Mouse (Mus musculus) brain, adult 2 months (tissue): Measurements from ENCODE around the gene Aktip.

Experiments
- DNase-seq: peaks from one replicate; pipeline ENCODE4 v3.0.0; 2011; ENCODE audit warnings: low read depth, low spot score

Aktip gene

GRCm38 (mm10) chr8:91190816-91191340 lies 8.9 kb downstream of the Aktip start:
- DNase-seq: peak; percentile 83

DNA sequence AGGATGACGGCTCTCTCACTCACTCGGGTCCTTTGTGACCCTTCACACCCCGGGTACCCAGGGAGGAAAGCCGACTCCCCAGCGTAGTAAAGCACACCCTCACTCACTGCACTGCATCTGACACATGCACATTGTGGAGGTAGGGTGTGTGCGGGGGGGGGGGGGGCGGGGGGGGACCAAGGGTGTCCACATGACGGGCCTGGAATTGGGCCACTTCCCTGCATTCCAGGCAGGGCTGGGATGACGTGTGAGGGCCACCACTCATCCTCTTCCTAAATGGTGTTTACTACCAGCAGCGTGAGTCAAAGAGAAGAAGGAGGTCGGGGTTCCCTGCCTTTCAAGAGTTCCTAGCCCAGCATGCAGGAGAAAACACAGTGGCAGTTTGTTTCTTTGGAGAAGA lies 11.6 kb downstream of the Aktip start:
- DNase-seq: no peak

- DNase-seq: peak; percentile 19
Observed at GRCm38 (mm10) chr8:91186372-91186771, 13.4 kb downstream of the Aktip start.

GRCm38 (mm10) chr8:91177708-91178107 lies 22.1 kb downstream of the Aktip start:
- no peak for DNase-seq

GRCm38 (mm10) chr8:91176176-91176575 lies 23.6 kb downstream of the Aktip start:
- DNase-seq: peak; percentile 11

DNA sequence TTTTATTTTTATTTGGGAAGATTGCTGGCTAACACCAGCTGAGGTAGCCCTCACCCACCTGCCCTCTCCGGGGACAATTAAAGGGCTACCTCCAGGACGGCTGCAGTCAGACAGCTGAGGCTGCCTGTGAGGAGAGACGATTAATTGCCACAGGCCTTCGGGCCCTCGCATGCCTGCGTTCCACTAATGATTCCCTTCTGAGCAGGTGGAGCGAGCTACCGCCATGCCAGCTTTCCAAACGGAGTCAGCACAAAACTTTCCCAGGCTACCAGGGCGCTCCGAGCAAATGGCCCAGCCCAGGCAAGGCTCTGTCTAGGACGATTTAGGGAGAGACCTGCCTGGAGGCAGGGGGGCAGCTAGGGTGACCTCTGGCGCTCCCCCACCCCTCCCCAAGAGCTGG lies 28.2 kb downstream of the Aktip start:
- DNase-seq: no peak

GRCm38 (mm10) chr8:91170914-91171313 lies 28.9 kb downstream of the Aktip start:
- DNase-seq: peak; percentile 36

GRCm38 (mm10) chr8:91170152-91170551 lies 29.6 kb downstream of the Aktip start:
- DNase-seq: no peak

- DNase-seq: peak; percentile 17
Observed at GRCm38 (mm10) chr8:91159959-91160800, 39.6 kb downstream of the Aktip start.

- no peak for DNase-seq
Observed at GRCm38 (mm10) chr8:91158617-91159016, 41.2 kb downstream of the Aktip start.

DNA sequence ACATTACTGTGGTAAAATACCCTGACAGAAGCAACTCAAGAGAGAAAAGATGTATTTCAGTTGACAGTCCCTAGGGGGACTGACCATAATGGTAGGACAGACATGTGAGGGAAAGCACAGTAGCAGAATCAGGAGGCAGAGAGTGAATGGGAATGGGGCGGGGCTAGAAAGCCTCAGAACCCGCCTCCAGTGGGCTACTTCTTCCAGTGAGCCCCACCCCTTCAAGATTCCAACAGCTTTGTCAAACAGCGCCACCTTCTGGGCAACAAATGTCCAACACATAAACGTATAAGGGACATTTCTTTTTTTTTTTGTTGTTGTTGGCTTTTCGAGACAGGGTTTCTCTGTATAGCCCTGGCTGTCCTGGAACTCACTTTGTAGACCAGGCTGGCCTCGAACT lies 45.2 kb downstream of the Aktip start:
- DNase-seq: no peak

DNA sequence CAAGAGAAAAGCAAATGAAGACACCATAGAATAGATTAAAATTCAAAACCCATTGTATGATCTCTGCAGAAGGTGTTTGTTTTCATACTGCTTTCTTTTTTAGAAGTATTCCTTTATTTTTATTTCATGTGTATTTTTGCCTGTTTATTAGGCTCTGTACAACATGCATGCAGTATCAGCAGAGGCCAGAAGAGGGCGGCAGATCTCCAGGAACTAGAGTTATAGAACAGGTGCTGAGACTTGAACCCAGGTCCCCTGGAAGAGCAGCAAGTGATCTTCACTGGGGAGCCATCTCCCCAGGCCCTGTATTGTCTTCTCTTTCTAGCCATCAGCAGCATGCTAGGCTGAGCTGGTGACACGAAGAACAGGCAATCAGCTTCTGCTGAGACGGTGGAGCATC lies 45.9 kb downstream of the Aktip start:
- DNase-seq: no peak

- DNase-seq: no peak
Observed at GRCm38 (mm10) chr8:91151531-91151930, 48.2 kb downstream of the Aktip start.

- DNase-seq: no peak
Observed at GRCm38 (mm10) chr8:91149298-91149697, 50.5 kb downstream of the Aktip start.

DNA sequence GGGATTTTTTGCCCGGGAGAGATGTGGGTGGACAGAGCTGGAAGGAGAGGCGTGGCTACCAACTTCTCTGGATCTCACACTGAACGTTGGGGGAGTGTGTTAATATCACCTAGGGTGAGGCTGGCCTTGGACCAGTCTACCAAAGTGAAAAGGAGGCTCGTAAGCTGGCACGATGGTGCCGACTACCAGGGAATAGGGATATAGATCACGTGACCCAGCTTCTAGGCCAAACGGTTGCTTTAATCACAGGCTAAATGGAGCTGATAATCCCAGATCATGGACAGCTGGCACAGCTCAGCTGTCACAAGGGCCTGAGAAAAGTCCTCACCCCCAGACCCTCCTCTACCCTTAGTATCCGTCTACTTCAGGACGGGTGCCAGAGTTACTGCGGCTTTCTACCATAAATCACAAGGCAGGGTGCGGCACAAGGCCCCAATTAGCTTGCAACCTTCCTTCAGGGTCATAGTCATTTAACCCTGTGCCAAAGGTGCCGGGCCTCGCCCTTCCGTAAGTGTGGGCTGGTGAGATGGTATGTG lies 51.1 kb downstream of the Aktip start:
- peak; percentile 34 for DNase-seq

- peak; percentile 81 for DNase-seq
Observed at GRCm38 (mm10) chr8:91147715-91148114, 52.1 kb downstream of the Aktip start.

DNA sequence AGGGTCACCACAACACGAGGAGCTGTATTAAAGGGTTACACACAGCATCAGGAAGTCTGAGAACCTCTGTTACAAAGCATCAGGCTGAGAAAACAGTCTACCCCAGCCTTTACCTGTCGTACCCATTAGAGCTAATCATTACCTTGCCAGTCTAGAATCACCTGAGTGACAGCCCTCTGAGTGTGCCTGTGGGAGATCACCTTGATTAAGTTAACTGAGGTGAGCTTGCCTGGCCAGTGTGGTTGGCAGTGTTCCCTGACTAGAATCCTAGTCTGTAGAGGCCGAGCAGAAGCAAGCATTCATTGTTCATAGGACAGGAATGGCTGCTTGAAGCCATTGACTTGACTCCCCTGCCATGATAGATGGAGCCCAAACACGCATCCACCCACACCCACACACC lies 58.9 kb downstream of the Aktip start:
- DNase-seq: no peak

DNA sequence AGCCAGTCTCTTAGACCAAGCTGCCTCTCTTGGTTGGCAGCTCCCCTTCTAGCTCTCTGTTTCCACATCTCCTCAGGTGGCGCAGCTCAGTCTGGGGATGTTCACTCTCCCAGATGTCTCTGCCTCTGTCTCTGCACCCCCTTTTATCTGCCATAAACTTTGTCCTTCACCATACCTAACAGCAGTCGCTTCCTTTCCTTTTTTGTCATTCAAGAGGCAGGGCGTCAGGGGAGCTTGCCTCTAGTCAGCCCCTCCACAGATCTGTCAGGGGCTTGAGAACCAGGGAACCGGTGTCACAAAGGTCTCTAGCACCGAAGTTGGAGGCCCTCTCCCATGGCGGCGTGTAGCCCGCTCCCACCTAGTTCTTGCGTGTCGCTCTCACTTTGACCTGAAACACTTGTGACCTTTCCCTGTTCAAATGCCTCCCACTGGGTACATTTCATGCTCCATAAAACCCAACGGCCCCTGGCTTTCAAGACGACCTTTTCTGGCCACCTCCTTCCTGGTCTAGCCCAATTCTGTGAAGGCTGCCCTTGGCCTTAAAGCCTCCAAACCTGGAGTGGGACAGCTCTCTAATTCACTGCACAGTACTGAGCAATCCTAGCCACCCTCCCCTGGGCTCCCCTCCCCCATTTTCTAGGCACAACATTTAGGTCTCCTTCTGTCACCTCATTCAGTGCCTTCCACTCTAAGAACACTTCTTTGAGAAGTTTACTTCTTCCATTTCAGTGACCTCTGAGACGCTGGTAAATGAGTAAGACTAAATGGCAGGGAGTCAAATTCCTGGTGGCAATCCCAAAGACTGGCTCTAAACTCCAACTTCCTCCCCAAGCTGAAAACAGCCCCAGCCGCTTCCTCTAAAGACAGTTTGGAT lies 64.2 kb downstream of the Aktip start:
- DNase-seq: no peak

DNA sequence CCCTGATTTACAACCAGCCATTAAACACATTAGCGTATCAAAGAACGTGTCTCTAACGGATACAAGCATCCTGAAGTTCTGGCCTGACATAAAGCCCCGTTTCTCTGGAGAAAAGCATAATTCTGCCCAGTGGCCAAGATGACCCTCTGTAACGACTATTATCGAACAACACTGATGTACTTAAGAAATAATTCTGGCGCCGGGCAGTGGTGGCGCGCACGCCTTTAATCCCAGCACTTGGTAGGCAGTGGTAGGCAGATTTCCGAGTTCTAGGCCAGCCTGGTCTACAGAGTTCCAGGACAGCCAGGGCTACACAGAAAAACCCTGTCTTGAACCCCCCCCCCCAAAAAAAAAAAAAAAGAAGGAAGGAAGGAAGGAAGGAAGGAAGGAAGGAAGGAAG lies 65.1 kb downstream of the Aktip start:
- DNase-seq: no peak

DNA sequence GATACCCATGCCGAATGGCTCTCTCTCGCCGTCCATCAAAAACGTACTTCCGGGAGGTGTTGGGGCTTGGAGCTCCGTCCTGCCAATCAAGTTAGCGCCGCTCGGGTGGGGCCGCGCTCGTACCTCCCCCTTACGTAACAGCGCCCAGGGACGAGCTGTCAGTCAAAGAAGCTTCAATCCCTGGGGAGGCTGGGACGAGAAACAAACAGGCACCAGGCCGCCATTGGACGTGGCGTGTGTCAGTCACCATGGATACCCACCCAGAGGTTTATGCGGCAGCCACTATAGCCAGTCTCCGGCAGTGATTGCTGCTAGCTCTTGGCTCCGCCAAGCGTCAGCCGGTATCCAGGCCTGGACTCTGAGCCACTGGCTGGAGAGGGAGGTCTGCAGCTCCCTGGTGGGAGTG lies 65.7 kb downstream of the Aktip start:
- DNase-seq: peak; percentile 100

- DNase-seq: no peak
Observed at GRCm38 (mm10) chr8:91133441-91134069, 66.2 kb downstream of the Aktip start.

GRCm38 (mm10) chr8:91132731-91133130 lies 67.0 kb downstream of the Aktip start:
- DNase-seq: peak; percentile 17
